Comparison of ENCODE assay signal across 9 mouse cellular contexts in genomic region chr5:115374204-115374820, GRCm38 (mm10). TPM values are rescaled to one million over a fixed set of nuclear protein-coding genes. Genes with fewer than 3 reads are reported as not detected.
DNase-seq lines count a peak whose midpoint lies in the region; ATAC-seq lines count a peak whose summit lies in the region.
"Had no signal": no experiment of that assay in that cellular context is flagged by ENCODE, and none has a peak within 500 bp of the region (broad histone marks: within the 10 kb centered on the region; RNA-seq: fewer than 3 reads in every experiment).

No protein-coding gene starts in this region.

- no peak for DNase-seq in lung, postnatal 36 days
- no peak for DNase-seq in limb, embryonic 11.5 days (ENCODE audit: low spot score)
- no peak for DNase-seq in ovary, postnatal 14 days (ENCODE audit: low spot score)
- DNase-seq in gastrocnemius, postnatal 4 days (ENCODE audit: low spot score in 2 of 2) = no peak
- DNase-seq: lung, postnatal 4 days; thymus, postnatal 25 days had no signal

- WGBS in lung, embryonic 16.5 days = 20% methylated on average over 11 of the region's 11 CpGs
- 6% methylated on average over 11 of the region's 11 CpGs for WGBS in forebrain, embryonic 15.5 days
- 23% methylated on average over 11 of the region's 11 CpGs for WGBS in limb, embryonic 11.5 days
- WGBS in stomach, embryonic 15.5 days = 21% methylated on average over 11 of the region's 11 CpGs

- peak overlapping the region; percentile 33 for H3K4me3 ChIP-seq in lung, embryonic 16.5 days (ENCODE audit: low read length)
- peak overlapping the region; percentile 31 for H3K4me3 ChIP-seq in forebrain, embryonic 15.5 days
- H3K4me3 ChIP-seq in limb, embryonic 11.5 days (ENCODE audit: low read depth, low read length) = no peak overlapping the region
- peak overlapping the region; percentile 9; the same call in 1 of the 2 replicates for H3K4me3 ChIP-seq in stomach, embryonic 15.5 days (replicated peaks)

- peak overlapping the region; percentile 47; the same call in 1 of the 2 replicates for H3K9ac ChIP-seq in lung, embryonic 16.5 days (ENCODE audit: low read length)
- peak overlapping the region; percentile 46 for H3K9ac ChIP-seq in forebrain, embryonic 15.5 days (replicated peaks)
- H3K9ac ChIP-seq in limb, embryonic 11.5 days (ENCODE audit: low read length) = peak overlapping the region; percentile 52
- H3K9ac ChIP-seq in stomach, embryonic 15.5 days = 0 out of 2 replicates have a peak overlapping the region, but pooled peaks have one; percentile 12

- no peak overlapping the region for H3K27ac ChIP-seq in lung, embryonic 16.5 days (ENCODE audit: low read length)
- peak overlapping the region; percentile 60 for H3K27ac ChIP-seq in forebrain, embryonic 15.5 days (replicated peaks)
- no peak overlapping the region for H3K27ac ChIP-seq in limb, embryonic 11.5 days (replicated peaks; ENCODE audit: low read depth, low read length)
- no peak overlapping the region for H3K27ac ChIP-seq in stomach, embryonic 15.5 days

- H3K27me3 ChIP-seq in lung, embryonic 16.5 days (ENCODE audit: control insufficient read depth, insufficient read depth, low read depth, low read length) = peaks cover 2% of the 10 kb centered on the region; the same call in 1 of the 2 replicates
- H3K27me3 ChIP-seq in forebrain, embryonic 15.5 days = no peaks in the 10 kb centered on the region
- no peaks in the 10 kb centered on the region for H3K27me3 ChIP-seq in limb, embryonic 11.5 days (ENCODE audit: control insufficient read depth, insufficient read depth, low read length)
- no peaks in the 10 kb centered on the region for H3K27me3 ChIP-seq in stomach, embryonic 15.5 days (replicated peaks)

- peak overlapping the region; percentile 53 for H3K4me2 ChIP-seq in lung, embryonic 16.5 days (ENCODE audit: low read depth, low read length)
- peak overlapping the region; percentile 59 for H3K4me2 ChIP-seq in forebrain, embryonic 15.5 days (replicated peaks)
- H3K4me2 ChIP-seq in limb, embryonic 11.5 days (ENCODE audit: low read depth, severe bottlenecking) = peak overlapping the region; percentile 46
- H3K4me2 ChIP-seq in stomach, embryonic 15.5 days = peak overlapping the region; percentile 53

- no peaks in the 10 kb centered on the region for H3K4me1 ChIP-seq in lung, embryonic 16.5 days (replicated peaks; ENCODE audit: control insufficient read depth, insufficient read depth, low read length)
- peaks cover 8% of the 10 kb centered on the region for H3K4me1 ChIP-seq in forebrain, embryonic 15.5 days
- no peaks in the 10 kb centered on the region for H3K4me1 ChIP-seq in limb, embryonic 11.5 days (ENCODE audit: control insufficient read depth, insufficient read depth, low read length)
- no peaks in the 10 kb centered on the region for H3K4me1 ChIP-seq in stomach, embryonic 15.5 days

- H3K9me3 ChIP-seq in lung, embryonic 16.5 days (ENCODE audit: control insufficient read depth, low read length) = no peaks in the 10 kb centered on the region
- H3K9me3 ChIP-seq in forebrain, embryonic 15.5 days = no peaks in the 10 kb centered on the region
- no peaks in the 10 kb centered on the region for H3K9me3 ChIP-seq in limb, embryonic 11.5 days (ENCODE audit: control insufficient read depth, low read length)
- no peaks in the 10 kb centered on the region for H3K9me3 ChIP-seq in stomach, embryonic 15.5 days

- ATAC-seq in lung, embryonic 16.5 days (ENCODE audit: low read depth) = no peak
- no peak for ATAC-seq in forebrain, embryonic 15.5 days (replicated peaks)
- ATAC-seq in limb, embryonic 11.5 days (ENCODE audit: insufficient number of reproducible peaks, low FRiP score, low TSS enrichment, low read depth) = no peak
- no peak for ATAC-seq in stomach, embryonic 15.5 days (ENCODE audit: insufficient read depth, low FRiP score, low read depth)

- no peaks in the 10 kb centered on the region for H3K36me3 ChIP-seq in lung, embryonic 16.5 days (ENCODE audit: control insufficient read depth, insufficient read depth, low read length)
- no peaks in the 10 kb centered on the region for H3K36me3 ChIP-seq in forebrain, embryonic 15.5 days
- no peaks in the 10 kb centered on the region for H3K36me3 ChIP-seq in limb, embryonic 11.5 days (ENCODE audit: control insufficient read depth, insufficient read depth, low read length)
- no peaks in the 10 kb centered on the region for H3K36me3 ChIP-seq in stomach, embryonic 15.5 days

RNA-seq across cellular contexts. Expression of gene Cox6a1, which starts 25.5 kb away (rescaled TPM):
- 920 and 937 TPM in 2 replicates for polyA plus RNA-seq in lung, embryonic 16.5 days (2015; fragmentation: Nextera tagmentation; extraction: Ambion mirVana)
- polyA plus RNA-seq in forebrain, embryonic 15.5 days (2015; fragmentation: Nextera tagmentation; extraction: Ambion mirVana) = 968 and 991 TPM in 2 replicates
- 712 and 734 TPM in 2 replicates for polyA plus RNA-seq in limb, embryonic 11.5 days (2014; fragmentation: Nextera tagmentation; extraction: Ambion mirVana)
- 1,002 and 1,095 TPM in 2 replicates for polyA plus RNA-seq in stomach, embryonic 15.5 days (2015; fragmentation: Nextera tagmentation; extraction: Ambion mirVana)
- 100 to 1,000 TPM; 236 to 243 TPM for total RNA-seq in gastrocnemius, postnatal 4 days (2021)

RNA-seq across cellular contexts. Expression of gene Triap1, which starts 33.3 kb away (rescaled TPM):
- 59.2 and 61.4 TPM in 2 replicates for polyA plus RNA-seq in lung, embryonic 16.5 days (2015; fragmentation: Nextera tagmentation; extraction: Ambion mirVana)
- polyA plus RNA-seq in forebrain, embryonic 15.5 days (2015; fragmentation: Nextera tagmentation; extraction: Ambion mirVana) = 60.5 and 64.3 TPM in 2 replicates
- polyA plus RNA-seq in limb, embryonic 11.5 days (2014; fragmentation: Nextera tagmentation; extraction: Ambion mirVana) = 59.8 and 64.4 TPM in 2 replicates
- polyA plus RNA-seq in stomach, embryonic 15.5 days (2015; fragmentation: Nextera tagmentation; extraction: Ambion mirVana) = 52.0 and 58.1 TPM in 2 replicates
- total RNA-seq in gastrocnemius, postnatal 4 days (2021) = 10 to 100 TPM; 19.7 to 22.8 TPM

RNA-seq across cellular contexts. Expression of gene Gatc, which starts 33.3 kb away (rescaled TPM):
- polyA plus RNA-seq in lung, embryonic 16.5 days (2015; fragmentation: Nextera tagmentation; extraction: Ambion mirVana) = 25.5 and 27.5 TPM in 2 replicates
- 33.6 and 36.6 TPM in 2 replicates for polyA plus RNA-seq in forebrain, embryonic 15.5 days (2015; fragmentation: Nextera tagmentation; extraction: Ambion mirVana)
- polyA plus RNA-seq in limb, embryonic 11.5 days (2014; fragmentation: Nextera tagmentation; extraction: Ambion mirVana) = 42.5 and 46.7 TPM in 2 replicates
- 23.0 and 26.6 TPM in 2 replicates for polyA plus RNA-seq in stomach, embryonic 15.5 days (2015; fragmentation: Nextera tagmentation; extraction: Ambion mirVana)
- total RNA-seq in gastrocnemius, postnatal 4 days (2021) = 10 to 100 TPM; 19.5 to 21.6 TPM

RNA-seq across cellular contexts. Expression of gene Srsf9, which starts 47.3 kb away (rescaled TPM):
- 157 and 223 TPM in 2 replicates for polyA plus RNA-seq in lung, embryonic 16.5 days (2015; fragmentation: Nextera tagmentation; extraction: Ambion mirVana)
- polyA plus RNA-seq in forebrain, embryonic 15.5 days (2015; fragmentation: Nextera tagmentation; extraction: Ambion mirVana) = 200 and 204 TPM in 2 replicates
- 417 and 433 TPM in 2 replicates for polyA plus RNA-seq in limb, embryonic 11.5 days (2014; fragmentation: Nextera tagmentation; extraction: Ambion mirVana)
- 233 and 262 TPM in 2 replicates for polyA plus RNA-seq in stomach, embryonic 15.5 days (2015; fragmentation: Nextera tagmentation; extraction: Ambion mirVana)
- total RNA-seq in gastrocnemius, postnatal 4 days (2021) = 10 to 100 TPM; 38.2 to 42.8 TPM

RNA-seq across cellular contexts. Expression of gene Msi1, which starts 55.1 kb away (rescaled TPM):
- polyA plus RNA-seq in lung, embryonic 16.5 days (2015; fragmentation: Nextera tagmentation; extraction: Ambion mirVana) = 3.9 and 6.0 TPM in 2 replicates
- 70.0 and 75.8 TPM in 2 replicates for polyA plus RNA-seq in forebrain, embryonic 15.5 days (2015; fragmentation: Nextera tagmentation; extraction: Ambion mirVana)
- polyA plus RNA-seq in limb, embryonic 11.5 days (2014; fragmentation: Nextera tagmentation; extraction: Ambion mirVana) = 45.9 and 48.3 TPM in 2 replicates
- 8.0 and 8.3 TPM in 2 replicates for polyA plus RNA-seq in stomach, embryonic 15.5 days (2015; fragmentation: Nextera tagmentation; extraction: Ambion mirVana)
- 1 to 10 TPM; 6.2 to 6.5 TPM for total RNA-seq in gastrocnemius, postnatal 4 days (2021)
